Mouse (Mus musculus) ES-E14 (cell line): ENCODE measurements at regions not wholly inside any gene's neighbourhood (a gene's known extent, or its start where the extent isn't known, plus 50 kb on each side); places are given as distances from the start of the nearest gene placed in this dataset.

ENCODE experiments used
- HCFC1 ChIP-seq: IDR thresholded peaks from 2 replicates; pipeline ENCODE4 v1.6.1; 2012; ENCODE audit warnings: low read length, inconsistent platforms, borderline replicate concordance; ENCODE audit not compliant: insufficient read depth
- MAFK ChIP-seq: IDR thresholded peaks from 2 replicates; pipeline ENCODE4 v1.6.1; 2014; ENCODE audit warnings: mild to moderate bottlenecking, low read depth, low read length, inconsistent platforms; ENCODE audit not compliant: insufficient read depth

GRCm38 (mm10) chr13:101895686-101896085 is 127.7 kb upstream of the Pik3r1 start:
- TF ChIP-seq HCFC1: no peak
- TF ChIP-seq MAFK: no peak
